ENCODE assay signal across 8 mouse cellular contexts in genomic region chr17:47522536-47522935, GRCm38 (mm10). TPM values are rescaled to one million over a fixed set of nuclear protein-coding genes. Genes with fewer than 3 reads are reported as not detected.
DNase-seq lines count a peak whose midpoint lies in the region; ATAC-seq and TF ChIP-seq lines count a peak whose summit lies in the region.

No protein-coding gene starts in this region.

- H3K9me3 ChIP-seq in hindbrain, embryonic 11.5 days (ENCODE audit: control insufficient read depth, low read length) = no peaks in the 10 kb centered on the region
- H3K9me3 ChIP-seq in midbrain, embryonic 12.5 days = no peaks in the 10 kb centered on the region

- TF ChIP-seq POLR2A in heart, adult 2 months (IDR thresholded peaks at IDR 0.05; ENCODE audit: insufficient read depth, low read depth, low read length) = no peak
- TF ChIP-seq POLR2A in bone marrow macrophage, adult 2 months (IDR thresholded peaks at IDR 0.05; ENCODE audit: borderline replicate concordance, low read depth, low read length) = no peak

- no peak for TF ChIP-seq CTCF in heart, adult 2 months (IDR thresholded peaks at IDR 0.05)
- no peak for TF ChIP-seq CTCF in bone marrow macrophage, adult 2 months (IDR thresholded peaks at IDR 0.05; ENCODE audit: low read depth, low read length)

- H3K79me2 ChIP-seq in heart, adult 2 months (replicated peaks; ENCODE audit: control insufficient read depth, insufficient read depth, low read length) = no peaks in the 10 kb centered on the region

- WGBS in heart, adult 2 months = 44% methylated on average over 4 of the region's 4 CpGs
- WGBS in hindbrain, embryonic 11.5 days = 70% methylated on average over 4 of the region's 4 CpGs
- 78% methylated on average over 4 of the region's 4 CpGs for WGBS in midbrain, embryonic 12.5 days

- intact Hi-C loops in heart, adult 2 months (cut with DNase I) = no loop called here
- intact Hi-C loops in heart, postnatal 25 days (cut with DNase I) = no loop called here
- intact Hi-C loops in left cerebral cortex, postnatal 25 days (cut with DNase I) = no loop called here

- H3K9ac ChIP-seq in heart, adult 2 months (ENCODE audit: low read depth, low read length) = no peak overlapping the region; the same call in 1 of the 2 replicates
- no peak overlapping the region; the same call in 1 of the 2 replicates for H3K9ac ChIP-seq in hindbrain, embryonic 11.5 days (ENCODE audit: low read depth, low read length)
- H3K9ac ChIP-seq in midbrain, embryonic 12.5 days (replicated peaks) = peak overlapping the region; percentile 39; the same call in 1 of the 2 replicates

- H3K27ac ChIP-seq in heart, adult 2 months = peak overlapping the region; percentile 78
- H3K27ac ChIP-seq in bone marrow macrophage, adult 2 months (ENCODE audit: insufficient read depth, low read depth, low read length) = peak overlapping the region; percentile 94
- H3K27ac ChIP-seq in hindbrain, embryonic 11.5 days (ENCODE audit: low read depth, low read length) = peak overlapping the region; percentile 87; the same call in 1 of the 2 replicates
- peak overlapping the region; percentile 92 for H3K27ac ChIP-seq in midbrain, embryonic 12.5 days (replicated peaks)

- H3K4me2 ChIP-seq in hindbrain, embryonic 11.5 days (replicated peaks; ENCODE audit: low read depth, low read length) = no peak overlapping the region
- peak overlapping the region; percentile 43; the same call in 1 of the 2 replicates for H3K4me2 ChIP-seq in midbrain, embryonic 12.5 days (replicated peaks)

- ATAC-seq in hindbrain, embryonic 11.5 days (ENCODE audit: low FRiP score) = no peak
- ATAC-seq in midbrain, embryonic 12.5 days (ENCODE audit: low FRiP score, low read depth) = no peak; the same call in 1 of the 2 replicates

- no peaks in the 10 kb centered on the region for H3K36me3 ChIP-seq in heart, adult 2 months (ENCODE audit: control insufficient read depth, insufficient read depth, low read length)
- no peaks in the 10 kb centered on the region for H3K36me3 ChIP-seq in hindbrain, embryonic 11.5 days (ENCODE audit: control insufficient read depth, insufficient read depth, low read length)
- no peaks in the 10 kb centered on the region for H3K36me3 ChIP-seq in midbrain, embryonic 12.5 days

- peaks cover 18% of the 10 kb centered on the region for H3K4me1 ChIP-seq in heart, adult 2 months (ENCODE audit: control insufficient read depth, insufficient read depth, low read length)
- peaks cover 42% of the 10 kb centered on the region for H3K4me1 ChIP-seq in bone marrow macrophage, adult 2 months (ENCODE audit: control insufficient read depth, insufficient read depth, low read length)
- peaks cover 15% of the 10 kb centered on the region for H3K4me1 ChIP-seq in hindbrain, embryonic 11.5 days (replicated peaks; ENCODE audit: control insufficient read depth, insufficient read depth, low read length)
- H3K4me1 ChIP-seq in midbrain, embryonic 12.5 days = peaks cover 32% of the 10 kb centered on the region

- 0 out of 2 replicates have a peak overlapping the region, but pooled peaks have one; percentile 7 for H3K4me3 ChIP-seq in heart, adult 2 months
- H3K4me3 ChIP-seq in bone marrow macrophage, adult 2 months (ENCODE audit: insufficient read depth, low read length) = no peak overlapping the region
- H3K4me3 ChIP-seq in hindbrain, embryonic 11.5 days (ENCODE audit: low read depth, low read length) = no peak overlapping the region
- no peak overlapping the region for H3K4me3 ChIP-seq in midbrain, embryonic 12.5 days

- H3K27me3 ChIP-seq in heart, adult 2 months (ENCODE audit: control insufficient read depth, insufficient read depth, low read length) = no peaks in the 10 kb centered on the region
- no peaks in the 10 kb centered on the region for H3K27me3 ChIP-seq in hindbrain, embryonic 11.5 days (ENCODE audit: control insufficient read depth, insufficient read depth, low read length)
- H3K27me3 ChIP-seq in midbrain, embryonic 12.5 days = no peaks in the 10 kb centered on the region

- TF ChIP-seq EP300 in heart, adult 2 months (IDR thresholded peaks at IDR 0.05; ENCODE audit: insufficient read depth, low read depth, low read length) = 0 out of 2 replicates have a peak, but pooled peaks have one; percentile 50

- DNase-seq in heart, adult 2 months = peak in 1 of 2 experiments; percentile 45
- no peak for DNase-seq in heart, postnatal 25 days (ENCODE audit: low spot score)
- DNase-seq in hindbrain, embryonic 11.5 days (ENCODE audit: low spot score) = no peak
- DNase-seq in urinary bladder, adult 2 months (ENCODE audit: low spot score) = no peak
- DNase-seq in left cerebral cortex, postnatal 25 days (ENCODE audit: low spot score in 2 of 2) = no peak
- no peak for DNase-seq in layer of hippocampus, adult 18-20 months (ENCODE audit: low spot score in 2 of 2)

RNA-seq across cellular contexts. Expression of gene Ccnd3, which starts 17.7 kb away (rescaled TPM):
- total RNA-seq in heart, adult 2 months (2021) = 10 to 100 TPM; 75.9 to 83.7 TPM
- polyA plus RNA-seq in heart, adult 2 months (2012; rRNA removed) = 75.1 and 77.5 TPM in 2 replicates
- 10 to 100 TPM; 75.6 to 87.9 TPM for total RNA-seq in heart, postnatal 25 days (2021)
- polyA plus RNA-seq in bone marrow macrophage, adult 2 months (2012; ENCODE audit: insufficient read depth, insufficient read length, missing spikeins) = 89.1 and 95.0 TPM in 2 replicates
- 190 and 195 TPM in 2 replicates for polyA plus RNA-seq in hindbrain, embryonic 11.5 days (2014; fragmentation: Nextera tagmentation; extraction: Ambion mirVana)
- polyA plus RNA-seq in midbrain, embryonic 12.5 days (2016; fragmentation: Nextera tagmentation; extraction: Ambion mirVana) = 127 and 145 TPM in 2 replicates
- 110 and 134 TPM in 2 replicates for polyA plus RNA-seq in urinary bladder, adult 2 months (2012; rRNA removed)
- total RNA-seq in left cerebral cortex, postnatal 25 days (2021) = 10 to 100 TPM; 31.0 to 31.7 TPM
- total RNA-seq in layer of hippocampus, adult 18-20 months (2021) = 10 to 100 TPM; 43.4 to 43.6 TPM

RNA-seq across cellular contexts. Expression of gene Taf8, which starts 20.4 kb away (rescaled TPM):
- 10 to 100 TPM; 10.8 to 12.5 TPM for total RNA-seq in heart, adult 2 months (2021)
- 14.2 and 21.0 TPM in 2 replicates for polyA plus RNA-seq in heart, adult 2 months (2012; rRNA removed)
- total RNA-seq in heart, postnatal 25 days (2021) = 10 to 100 TPM in 1 of 2 experiments, 1 to 10 TPM in 1; 10.0 to 11.4 TPM
- polyA plus RNA-seq in bone marrow macrophage, adult 2 months (2012; ENCODE audit: insufficient read depth, insufficient read length, missing spikeins) = 23.7 and 30.1 TPM in 2 replicates
- 26.5 and 28.7 TPM in 2 replicates for polyA plus RNA-seq in hindbrain, embryonic 11.5 days (2014; fragmentation: Nextera tagmentation; extraction: Ambion mirVana)
- polyA plus RNA-seq in midbrain, embryonic 12.5 days (2016; fragmentation: Nextera tagmentation; extraction: Ambion mirVana) = 32.2 and 32.7 TPM in 2 replicates
- 29.5 and 33.2 TPM in 2 replicates for polyA plus RNA-seq in urinary bladder, adult 2 months (2012; rRNA removed)
- total RNA-seq in left cerebral cortex, postnatal 25 days (2021) = 10 to 100 TPM; 16.4 to 16.7 TPM
- total RNA-seq in layer of hippocampus, adult 18-20 months (2021) = 10 to 100 TPM; 19.1 to 23.9 TPM
